Mouse (Mus musculus) stomach, embryonic 15.5 days (tissue): ENCODE data around the gene Itpk1. TPM values are rescaled to one million over a fixed set of nuclear protein-coding genes. Genes with fewer than 3 reads are reported as not detected.
"Not testable (repeated sequence)": the region's sequence is repeated elsewhere in the genome, so short reads cannot be mapped to it uniquely, and the experiment has no call there.

Source experiments
- ATAC-seq: fragments of 200-750 bp; cut with Nextera tagmentation; 2 replicates; pipeline ENCODE4 v1.8.0; 2017; ENCODE audit warnings: low read depth, moderate number of reproducible peaks, moderate TSS enrichment; ENCODE audit not compliant: insufficient read depth, low FRiP score
- H3K27ac ChIP-seq: fragments of 300-500 bp; sonication (generic); 2 replicates; pipeline ENCODE4 v1.5.1; 2015; ENCODE audit warnings: mild to moderate bottlenecking, inconsistent platforms
- H3K27me3 ChIP-seq: fragments of 300-500 bp; sonication (generic); replicated peaks from 2 replicates; pipeline ENCODE4 v1.6.1; 2015; ENCODE audit warnings: inconsistent platforms
- H3K36me3 ChIP-seq: fragments of 300-500 bp; sonication (generic); 2 replicates; pipeline ENCODE4 v1.6.1; 2015; ENCODE audit warnings: inconsistent platforms
- H3K4me1 ChIP-seq: fragments of 300-500 bp; sonication (generic); 2 replicates; pipeline ENCODE4 v1.6.1; 2015; ENCODE audit warnings: inconsistent platforms
- H3K4me2 ChIP-seq: fragments of 300-500 bp; sonication (generic); 2 replicates; pipeline ENCODE4 v1.6.1; 2015; ENCODE audit warnings: mild to moderate bottlenecking, inconsistent platforms
- H3K4me3 ChIP-seq: fragments of 300-500 bp; sonication (generic); replicated peaks from 2 replicates; pipeline ENCODE4 v1.5.1; 2015; ENCODE audit warnings: inconsistent platforms
- H3K9ac ChIP-seq: fragments of 300-500 bp; sonication (generic); 2 replicates; pipeline ENCODE4 v1.6.1; 2015; ENCODE audit warnings: inconsistent platforms
- H3K9me3 ChIP-seq: fragments of 300-500 bp; sonication (generic); 2 replicates; pipeline ENCODE4 v1.6.1; 2016; ENCODE audit warnings: inconsistent platforms
- WGBS: fragments of 180-500 bp; shearing (Covaris S2); methylation state at CpG from one replicate; pipeline ENCODE4 v1.1.7; 2015; 5-methylcytosine and 5-hydroxymethylcytosine counted together
- polyA plus RNA-seq: library from polyadenylated mRNA; unstranded; fragments of >200 nt; fragmentation: Nextera tagmentation; extraction: Ambion mirVana; gene quantifications from 2 replicates; pipeline ENCODE4 v1.2.1, GENCODE M21; 2015

Gene Itpk1
- polyA plus RNA-seq, 1 experiment from 2014 or later, result 20.1 TPM

DNA sequence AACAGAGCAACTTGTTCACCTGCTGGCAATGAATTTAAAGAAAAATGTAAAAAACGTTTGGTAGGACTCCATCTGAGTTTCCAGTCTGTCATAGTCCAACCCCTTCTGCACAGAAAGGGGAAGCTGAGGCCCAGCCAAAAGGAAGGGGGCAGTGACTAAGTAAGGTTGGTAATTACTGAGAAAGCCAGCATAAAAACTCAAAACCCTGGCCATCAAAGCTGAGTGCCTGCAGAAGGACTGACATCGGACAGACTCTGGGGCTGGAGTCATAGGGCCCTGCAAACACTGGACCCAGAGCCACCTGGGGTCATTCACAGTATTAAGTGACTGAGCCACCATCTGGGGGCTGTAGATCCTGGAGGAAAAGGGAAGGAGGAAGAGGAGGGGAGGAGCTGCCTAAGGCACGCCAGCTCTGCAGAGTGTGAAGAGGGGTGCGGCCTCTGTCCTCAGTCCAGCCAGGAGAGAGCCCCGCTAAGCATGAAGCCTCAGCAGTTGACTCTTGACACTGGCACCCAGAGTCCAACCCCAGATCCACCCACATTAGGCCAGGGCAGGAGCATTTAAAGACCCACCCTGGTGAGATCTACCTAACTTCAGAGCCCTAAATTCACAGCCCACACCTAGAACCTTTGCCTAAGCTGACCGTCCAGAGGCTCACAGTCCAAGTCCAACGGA is 58.0 kb downstream of the Itpk1 start:
- no peaks in the 10 kb centered on the region for H3K36me3 ChIP-seq
- no peak overlapping the region for H3K4me3 ChIP-seq
- no peaks in the 10 kb centered on the region for H3K9me3 ChIP-seq
- H3K9ac ChIP-seq, result no peak overlapping the region
- no peak overlapping the region for H3K4me2 ChIP-seq
- H3K27me3 ChIP-seq, result no peaks in the 10 kb centered on the region
- 0 out of 2 replicates have a peak overlapping the region, but pooled peaks have one; percentile 21 for H3K27ac ChIP-seq
- H3K4me1 ChIP-seq, result 0 out of 2 replicates have a peak, but pooled peaks cover 3% of the 10 kb centered on the region
- WGBS, result 69% methylated on average over 7 of the region's 7 CpGs
- ATAC-seq, result peak; percentile 24; the same call in 1 of the 2 replicates

DNA sequence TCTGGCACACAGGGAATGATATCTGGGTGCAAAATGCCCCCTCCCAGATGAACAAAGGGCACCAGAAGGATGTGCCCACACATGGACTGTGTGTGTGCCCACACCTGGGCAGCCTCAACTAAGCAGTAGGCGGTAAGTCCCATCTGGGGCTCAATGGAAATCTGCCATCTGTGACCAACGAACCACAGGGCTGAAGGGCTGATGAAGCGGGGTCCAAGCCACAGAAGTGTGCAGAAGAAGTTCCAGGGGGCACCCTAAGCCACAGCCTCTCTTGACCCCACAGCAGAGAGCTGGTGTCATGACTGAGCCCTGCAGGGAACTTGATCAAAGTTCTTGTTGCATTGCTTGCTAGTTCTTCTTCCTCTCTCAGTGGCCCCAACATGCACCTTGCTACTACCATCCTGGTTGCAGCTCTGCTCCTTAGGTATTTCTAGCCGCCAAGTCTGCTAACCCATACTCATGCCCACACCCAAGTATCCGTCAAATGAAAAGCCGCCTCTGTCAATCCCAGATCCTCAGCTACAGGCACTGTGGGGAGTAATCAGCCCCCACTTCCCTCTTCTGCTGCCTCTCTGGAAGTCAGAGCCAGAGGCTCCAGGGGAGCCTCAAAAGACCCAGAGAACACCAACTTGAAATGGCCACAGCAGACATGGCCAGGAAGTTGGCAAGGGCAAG is 58.7 kb downstream of the Itpk1 start:
- H3K9ac ChIP-seq, result no peak overlapping the region
- no peak overlapping the region for H3K4me2 ChIP-seq
- no peaks in the 10 kb centered on the region for H3K36me3 ChIP-seq
- no peak overlapping the region for H3K4me3 ChIP-seq
- no peak for ATAC-seq
- H3K27ac ChIP-seq, result no peak overlapping the region
- H3K27me3 ChIP-seq, result no peaks in the 10 kb centered on the region
- 78% methylated on average over 6 of the region's 6 CpGs for WGBS
- 0 out of 2 replicates have a peak, but pooled peaks cover 3% of the 10 kb centered on the region for H3K4me1 ChIP-seq
- no peaks in the 10 kb centered on the region for H3K9me3 ChIP-seq

DNA sequence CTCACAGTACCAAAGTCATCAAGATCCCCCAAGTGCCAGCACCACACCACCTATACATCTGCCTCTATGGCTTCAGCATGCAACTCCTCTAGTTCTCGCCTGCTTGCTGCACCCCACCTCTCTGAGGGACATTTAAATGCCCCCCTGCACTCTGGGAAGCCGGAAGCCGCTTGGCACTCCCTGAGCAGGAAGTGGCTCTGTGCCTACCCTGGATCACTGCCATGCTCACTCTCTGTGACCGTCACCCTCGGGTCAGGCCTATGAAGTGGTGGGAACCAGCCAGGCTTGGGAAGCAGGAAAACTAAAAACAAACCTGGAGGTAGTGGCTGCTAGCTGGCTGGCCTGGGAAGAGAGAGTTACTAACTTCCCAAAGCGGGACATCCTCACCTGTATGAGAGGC is 61.4 kb downstream of the Itpk1 start:
- ATAC-seq, result no peak
- Histone ChIP-seq H3K4me1 (0 out of 2 replicates have a peak, but pooled peaks cover 9% of the 10 kb centered on the region), H3K4me3 (no peak overlapping the region), H3K27ac (no peak overlapping the region), H3K4me2 (no peak overlapping the region), H3K9me3 (no peaks in the 10 kb centered on the region), H3K27me3 (no peaks in the 10 kb centered on the region), H3K36me3 (no peaks in the 10 kb centered on the region), H3K9ac (no peak overlapping the region)
- WGBS, result 77% methylated on average over 6 of the region's 6 CpGs

DNA sequence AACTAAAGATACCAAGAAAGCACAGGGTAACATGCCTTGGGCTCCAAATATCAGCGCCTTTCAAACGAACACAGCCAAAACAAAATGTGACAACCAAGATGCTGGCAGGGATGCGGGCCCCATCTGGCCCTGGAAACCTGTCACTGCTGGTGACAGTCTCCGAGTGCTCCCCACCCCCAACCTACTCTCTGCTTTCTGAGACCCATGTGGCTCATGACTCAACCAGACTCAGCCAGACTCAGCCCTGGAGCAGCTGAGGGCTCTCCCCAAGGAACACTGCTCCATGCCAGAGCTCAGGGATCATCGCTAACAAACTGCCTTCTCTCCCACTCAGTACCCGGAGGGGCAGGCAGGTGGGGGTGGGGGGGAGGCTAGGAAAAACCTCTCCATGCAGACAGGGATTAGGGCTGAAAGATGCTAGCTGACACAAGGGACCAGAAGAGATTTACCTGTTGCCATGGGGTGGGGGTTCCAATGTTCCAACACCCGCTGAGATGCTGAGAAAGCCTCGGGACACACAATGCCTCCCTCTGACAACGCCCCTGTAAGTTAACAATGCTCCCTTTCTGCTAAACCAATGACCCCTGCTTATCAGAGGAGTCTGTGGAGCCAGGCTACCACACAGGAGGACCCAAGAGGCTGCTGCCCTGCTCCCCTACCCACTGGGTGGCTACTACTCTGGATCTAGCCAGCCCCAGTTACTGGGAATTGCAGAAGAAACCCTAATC is 64.1 kb downstream of the Itpk1 start:
- Histone ChIP-seq H3K36me3 (no peaks in the 10 kb centered on the region), H3K4me3 (no peak overlapping the region), H3K4me2 (no peak overlapping the region), H3K9me3 (no peaks in the 10 kb centered on the region), H3K27me3 (no peaks in the 10 kb centered on the region), H3K9ac (no peak overlapping the region), H3K27ac (no peak overlapping the region), H3K4me1 (0 out of 2 replicates have a peak, but pooled peaks cover 9% of the 10 kb centered on the region)
- no peak for ATAC-seq
- 62% methylated on average over 9 of the region's 9 CpGs for whole genome bisulfite sequencing

DNA sequence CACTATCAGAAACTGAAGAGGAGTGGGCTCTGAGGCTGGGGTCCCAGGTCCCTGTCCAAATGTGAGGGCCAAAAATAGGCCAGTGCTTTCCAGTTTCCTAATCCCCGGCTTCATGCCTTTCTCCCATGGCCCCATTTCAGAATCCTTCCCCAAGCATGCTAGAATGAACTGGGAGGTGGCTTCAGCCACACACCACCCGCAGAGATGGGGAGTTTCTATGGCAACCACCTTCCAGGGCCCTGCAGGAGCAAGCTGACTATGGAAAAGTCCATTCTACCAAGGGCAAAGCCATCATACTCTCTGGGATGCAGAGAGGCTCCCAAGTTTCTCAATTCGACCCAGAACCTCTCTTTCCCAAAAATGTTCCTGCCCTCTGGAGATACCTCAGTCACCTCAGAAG is 65.9 kb downstream of the Itpk1 start:
- Histone ChIP-seq H3K4me1 (0 out of 2 replicates have a peak, but pooled peaks cover 9% of the 10 kb centered on the region), H3K27ac (no peak overlapping the region), H3K9ac (no peak overlapping the region), H3K27me3 (no peaks in the 10 kb centered on the region), H3K9me3 (no peaks in the 10 kb centered on the region), H3K4me2 (no peak overlapping the region), H3K36me3 (no peaks in the 10 kb centered on the region), H3K4me3 (no peak overlapping the region)
- WGBS, result 76% methylated on average over 3 of the region's 3 CpGs
- ATAC-seq, result no peak

DNA sequence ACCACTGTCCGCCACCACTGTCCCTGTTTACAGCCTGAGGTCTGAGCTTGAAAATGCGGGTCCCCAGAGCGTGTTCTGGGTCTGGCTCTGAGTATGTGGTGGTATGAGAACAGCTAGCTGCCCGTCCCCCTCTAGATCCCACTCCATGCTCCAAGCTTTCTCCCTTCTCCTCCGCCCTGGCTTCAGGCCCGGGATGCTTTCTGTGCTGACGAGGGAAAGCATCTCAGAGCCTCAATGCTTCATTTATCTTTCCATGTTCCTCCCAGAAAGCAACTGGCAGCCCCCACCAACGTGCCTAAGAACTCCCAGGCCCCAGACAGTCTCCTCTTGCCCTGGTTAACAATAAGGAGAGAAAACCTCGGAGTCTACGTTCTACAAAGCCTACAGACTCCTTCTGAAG is 67.5 kb downstream of the Itpk1 start:
- H3K9ac ChIP-seq, result no peak overlapping the region
- H3K4me3 ChIP-seq, result no peak overlapping the region
- H3K27ac ChIP-seq, result no peak overlapping the region
- no peak overlapping the region for H3K4me2 ChIP-seq
- H3K36me3 ChIP-seq, result no peaks in the 10 kb centered on the region
- H3K4me1 ChIP-seq, result 0 out of 2 replicates have a peak, but pooled peaks cover 5% of the 10 kb centered on the region
- H3K27me3 ChIP-seq, result no peaks in the 10 kb centered on the region
- 78% methylated on average over 10 of the region's 10 CpGs for WGBS
- ATAC-seq, result no peak
- no peaks in the 10 kb centered on the region for H3K9me3 ChIP-seq

DNA sequence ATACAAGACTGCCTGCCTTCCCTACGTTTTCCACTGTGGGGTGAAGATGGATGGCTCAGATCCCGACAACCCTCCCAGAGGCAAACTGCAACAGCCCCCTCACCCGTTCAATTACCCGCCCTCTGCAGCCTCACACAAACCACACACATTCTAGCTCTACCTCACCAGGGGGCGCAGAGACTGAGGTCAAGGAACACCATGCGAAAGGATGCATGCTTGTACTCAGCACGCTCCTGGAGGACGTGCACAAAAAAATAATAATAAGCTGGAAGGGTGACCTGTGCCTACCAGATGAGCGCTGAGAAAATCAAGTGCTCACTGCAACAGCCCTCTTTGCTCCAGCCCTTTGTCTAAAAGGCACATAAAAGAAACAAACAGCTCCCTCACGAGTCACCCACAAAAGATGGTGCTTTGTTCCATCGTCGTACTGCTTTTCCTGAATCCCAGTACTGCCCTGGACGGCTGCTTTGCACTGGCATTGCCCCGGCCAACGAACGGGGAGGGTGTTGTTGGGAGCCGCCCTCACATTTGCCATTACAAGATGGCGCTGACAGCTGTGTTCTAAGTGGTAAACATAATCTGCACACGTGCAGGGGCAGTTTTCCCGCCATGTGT is 70.2 kb downstream of the Itpk1 start:
- H3K9ac ChIP-seq, result no peak overlapping the region
- H3K27ac ChIP-seq, result no peak overlapping the region
- H3K4me1 ChIP-seq, result no peaks in the 10 kb centered on the region
- H3K36me3 ChIP-seq, result no peaks in the 10 kb centered on the region
- WGBS, result 73% methylated on average over 20 of the region's 20 CpGs
- ATAC-seq, result no peak
- H3K4me3 ChIP-seq, result no peak overlapping the region
- H3K27me3 ChIP-seq, result no peaks in the 10 kb centered on the region
- no peak overlapping the region for H3K4me2 ChIP-seq
- no peaks in the 10 kb centered on the region for H3K9me3 ChIP-seq

DNA sequence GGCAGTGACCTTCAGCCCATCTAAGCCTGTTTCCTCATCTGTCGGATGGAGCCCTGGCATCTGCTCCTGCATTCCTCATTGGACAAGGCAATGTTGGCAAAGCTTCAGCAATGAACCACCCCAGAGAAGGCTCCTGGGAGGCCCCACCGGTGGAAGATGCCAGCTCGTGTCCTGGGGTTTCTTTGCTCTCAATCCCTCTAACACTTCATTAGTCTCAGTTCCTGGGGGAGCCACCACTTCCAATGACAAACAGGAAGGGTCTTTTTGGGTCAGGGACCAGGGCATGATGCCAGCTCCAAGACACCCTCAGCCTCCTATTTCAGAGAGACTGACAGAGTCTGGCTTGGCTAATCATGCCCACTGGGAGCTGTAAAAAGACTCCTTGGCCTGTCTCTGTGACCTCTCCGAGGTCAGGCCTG is 71.6 kb downstream of the Itpk1 start:
- Histone ChIP-seq H3K9ac (no peak overlapping the region), H3K4me1 (no peaks in the 10 kb centered on the region), H3K27ac (no peak overlapping the region), H3K4me2 (no peak overlapping the region), H3K9me3 (no peaks in the 10 kb centered on the region), H3K27me3 (no peaks in the 10 kb centered on the region), H3K36me3 (no peaks in the 10 kb centered on the region), H3K4me3 (no peak overlapping the region)
- WGBS, result 55% methylated on average over 4 of the region's 4 CpGs
- ATAC-seq, result no peak

DNA sequence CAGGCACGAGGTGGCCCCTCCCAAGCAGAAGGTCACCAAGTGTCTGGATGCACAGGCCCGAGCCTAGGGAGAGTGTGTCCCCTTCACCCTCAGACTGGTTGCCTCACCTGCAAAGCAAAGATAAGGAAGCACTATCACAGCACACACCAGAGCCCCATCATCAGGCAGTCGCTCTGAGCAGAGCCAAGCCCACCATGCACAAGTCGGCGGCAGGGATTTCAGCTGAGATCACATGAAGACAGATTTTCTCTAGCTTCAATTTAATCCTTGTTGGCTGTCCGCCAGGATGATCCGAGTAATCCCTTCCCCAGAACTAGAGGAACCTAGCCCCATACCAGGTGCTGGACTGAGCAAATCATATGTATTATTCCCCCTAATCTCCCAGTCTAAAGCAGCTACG is 73.0 kb downstream of the Itpk1 start:
- no peaks in the 10 kb centered on the region for H3K4me1 ChIP-seq
- 38% methylated on average over 8 of the region's 8 CpGs for WGBS
- H3K9ac ChIP-seq, result no peak overlapping the region
- H3K9me3 ChIP-seq, result no peaks in the 10 kb centered on the region
- H3K36me3 ChIP-seq, result no peaks in the 10 kb centered on the region
- H3K4me3 ChIP-seq, result no peak overlapping the region
- ATAC-seq, result no peak
- no peaks in the 10 kb centered on the region for H3K27me3 ChIP-seq
- H3K27ac ChIP-seq, result no peak overlapping the region
- no peak overlapping the region for H3K4me2 ChIP-seq

DNA sequence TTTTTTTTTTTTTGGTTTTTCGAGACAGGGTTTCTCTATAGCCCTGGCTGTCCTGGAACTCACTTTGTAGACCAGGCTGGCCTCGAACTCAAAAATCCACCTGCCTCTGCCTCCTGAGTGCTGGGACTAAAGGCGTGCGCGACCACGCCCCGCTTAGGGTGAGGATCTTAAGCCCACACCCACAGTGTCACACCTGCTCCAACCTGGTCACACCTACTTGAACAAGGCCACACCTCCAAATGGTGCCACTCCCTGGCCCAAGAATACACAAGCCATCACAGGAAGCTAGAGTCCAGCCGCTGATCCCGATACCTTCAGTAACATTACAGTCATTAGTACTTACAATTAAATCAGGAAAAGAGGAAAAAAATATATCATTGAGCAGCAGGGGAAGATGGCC is 74.3 kb downstream of the Itpk1 start:
- H3K4me3 ChIP-seq, H3K27me3 ChIP-seq, H3K27ac ChIP-seq, H3K4me2 ChIP-seq, H3K9me3 ChIP-seq, H3K4me1 ChIP-seq, H3K36me3 ChIP-seq, H3K9ac ChIP-seq: not testable (repeated sequence)
- WGBS, result 90% methylated on average over 9 of the region's 9 CpGs
- peak; percentile 37; the same call in 1 of the 2 replicates for ATAC-seq

DNA sequence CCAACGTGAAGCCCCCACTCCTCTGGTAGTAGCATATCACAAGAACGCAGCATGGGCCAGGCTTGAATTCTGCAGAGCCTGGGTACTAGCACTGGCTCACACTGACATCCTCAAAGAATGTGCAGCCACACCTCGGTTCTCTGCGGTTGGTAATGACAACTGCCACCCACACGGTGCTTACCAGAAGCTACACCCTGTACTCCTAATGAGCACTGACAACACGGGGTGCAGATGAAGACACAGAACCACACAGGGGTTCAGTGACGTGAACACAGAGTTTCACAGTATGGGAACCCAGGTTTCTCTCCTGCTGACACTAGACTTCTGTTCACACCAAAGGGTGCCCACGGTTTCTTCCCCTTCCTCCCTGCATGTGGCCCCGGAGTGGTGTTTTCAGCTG is 76.5 kb downstream of the Itpk1 start:
- no peaks in the 10 kb centered on the region for H3K36me3 ChIP-seq
- H3K27me3 ChIP-seq, result no peaks in the 10 kb centered on the region
- no peak overlapping the region for H3K27ac ChIP-seq
- 0 out of 2 replicates have a peak, but pooled peaks cover 6% of the 10 kb centered on the region for H3K4me1 ChIP-seq
- no peaks in the 10 kb centered on the region for H3K9me3 ChIP-seq
- no peak for ATAC-seq
- no peak overlapping the region for H3K4me3 ChIP-seq
- no peak overlapping the region for H3K4me2 ChIP-seq
- 66% methylated on average over 9 of the region's 9 CpGs for WGBS
- no peak overlapping the region for H3K9ac ChIP-seq
